Mouse (Mus musculus): ENCODE data around the gene Arcn1. TPM values are rescaled to one million over a fixed set of nuclear protein-coding genes. Genes with fewer than 3 reads are reported as not detected.
"Not testable (repeated sequence)": the region's sequence is repeated elsewhere in the genome, so short reads cannot be mapped to it uniquely, and the experiment has no call there.

Gene Arcn1
- polyA plus RNA-seq, 1 experiment from 2014 or later: 135 TPM

DNA sequence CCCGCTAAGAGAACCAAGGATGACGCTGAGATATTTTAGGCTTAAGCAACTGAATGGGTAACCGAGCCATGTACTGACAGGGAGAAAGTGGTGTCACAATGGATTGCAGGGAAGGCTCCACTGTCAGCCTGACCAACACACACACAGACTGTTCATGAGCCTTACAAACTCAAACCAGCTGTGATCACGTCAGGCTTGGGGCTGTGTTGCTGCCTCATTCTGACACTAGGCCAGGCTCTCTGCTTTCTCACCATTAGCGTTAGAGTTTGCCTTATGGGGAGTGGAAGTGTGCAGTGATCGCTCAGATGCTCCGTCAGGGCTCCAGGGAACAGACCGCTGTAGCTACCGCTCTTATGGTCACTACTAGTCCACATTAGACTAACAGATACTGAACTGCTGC is 25.2 kb upstream of the Arcn1 start:
- ATAC-seq (replicated peaks; ENCODE audit: low FRiP score, low read depth) (no peak), DNase-seq (ENCODE audit: low spot score) (no peak)
- no peaks in the 10 kb centered on the region for H3K27me3 ChIP-seq (ENCODE audit: insufficient read depth, low read length)
- no peak overlapping the region for H3K4me3 ChIP-seq (replicated peaks; ENCODE audit: low read depth, low read length)
- 83% methylated on average over 9 of the region's 9 CpGs for WGBS
- TF ChIP-seq CTCF (IDR thresholded peaks at IDR 0.05; ENCODE audit: low read depth): no peak
- H3K36me3 ChIP-seq (ENCODE audit: insufficient read depth, low read length): peaks cover 40% of the 10 kb centered on the region
- H3K9ac ChIP-seq (ENCODE audit: low read depth, low read length): no peak overlapping the region
- no peak overlapping the region for H3K27ac ChIP-seq
- no peak overlapping the region for H3K4me2 ChIP-seq (ENCODE audit: low read length)
- H3K9me3 ChIP-seq (replicated peaks; ENCODE audit: low read length): no peaks in the 10 kb centered on the region
- no peaks in the 10 kb centered on the region for H3K4me1 ChIP-seq (replicated peaks; ENCODE audit: insufficient read depth, low read length)

- ATAC-seq (replicated peaks; ENCODE audit: low FRiP score, low read depth) (peak; percentile 99), DNase-seq (ENCODE audit: low spot score) (peak; percentile 99)
- peak overlapping the region; percentile 91 for H3K9ac ChIP-seq (ENCODE audit: low read depth, low read length)
- H3K36me3 ChIP-seq (ENCODE audit: insufficient read depth, low read length): peaks cover 3% of the 10 kb centered on the region; the same call in 1 of the 2 replicates
- H3K27me3 ChIP-seq (ENCODE audit: insufficient read depth, low read length): no peaks in the 10 kb centered on the region
- peak overlapping the region; percentile 80 for H3K4me3 ChIP-seq (replicated peaks; ENCODE audit: low read depth, low read length)
- under 1% methylated on average over 41 of the region's 41 CpGs for WGBS
- H3K4me1 ChIP-seq (replicated peaks; ENCODE audit: insufficient read depth, low read length): no peaks in the 10 kb centered on the region
- peak; percentile 96 for TF ChIP-seq CTCF (IDR thresholded peaks at IDR 0.05; ENCODE audit: low read depth)
- H3K27ac ChIP-seq: peak overlapping the region; percentile 95
- no peaks in the 10 kb centered on the region for H3K9me3 ChIP-seq (replicated peaks; ENCODE audit: low read length)
- H3K4me2 ChIP-seq (ENCODE audit: low read length): peak overlapping the region; percentile 80
These were observed 5.4 kb upstream of the Arcn1 start for GRCm38 (mm10) chr9:44772750-44773651.

DNA sequence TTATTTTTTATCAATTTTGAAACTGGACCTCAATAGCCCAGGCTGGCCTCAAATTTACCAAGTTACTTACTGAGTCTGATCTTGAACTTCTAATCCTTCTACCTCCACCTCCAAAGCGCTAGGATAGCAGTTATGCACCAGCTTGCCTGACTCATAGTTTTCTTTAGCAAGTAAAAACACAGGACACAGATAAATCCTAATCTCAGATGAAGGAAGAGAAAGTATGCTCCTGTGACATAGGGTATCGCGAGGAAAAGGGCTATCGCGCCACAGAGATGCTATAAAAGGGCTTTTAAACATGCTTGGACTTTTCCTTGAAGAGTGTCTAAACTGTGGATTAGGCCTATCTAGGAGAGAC is 4.7 kb upstream of the Arcn1 start:
- peak overlapping the region; percentile 95; the same call in 1 of the 2 replicates for H3K27ac ChIP-seq
- DNase-seq (ENCODE audit: low spot score): no peak
- H3K36me3 ChIP-seq (ENCODE audit: insufficient read depth, low read length): peaks cover 3% of the 10 kb centered on the region; the same call in 1 of the 2 replicates
- H3K27me3 ChIP-seq (ENCODE audit: insufficient read depth, low read length): no peaks in the 10 kb centered on the region
- H3K4me2 ChIP-seq (ENCODE audit: low read length): no peak overlapping the region
- H3K4me3 ChIP-seq (replicated peaks; ENCODE audit: low read depth, low read length): no peak overlapping the region
- ATAC-seq (replicated peaks; ENCODE audit: low FRiP score, low read depth): no peak
- H3K9me3 ChIP-seq (replicated peaks; ENCODE audit: low read length): no peaks in the 10 kb centered on the region
- TF ChIP-seq CTCF (IDR thresholded peaks at IDR 0.05; ENCODE audit: low read depth): no peak
- WGBS: 28% methylated on average over 5 of the region's 5 CpGs
- H3K9ac ChIP-seq (ENCODE audit: low read depth, low read length): no peak overlapping the region
- no peaks in the 10 kb centered on the region for H3K4me1 ChIP-seq (replicated peaks; ENCODE audit: insufficient read depth, low read length)

- H3K27ac ChIP-seq: no peak overlapping the region
- no peak overlapping the region for H3K4me2 ChIP-seq (ENCODE audit: low read length)
- H3K27me3 ChIP-seq (ENCODE audit: insufficient read depth, low read length): no peaks in the 10 kb centered on the region
- H3K36me3 ChIP-seq (ENCODE audit: insufficient read depth, low read length): peaks cover 3% of the 10 kb centered on the region; the same call in 1 of the 2 replicates
- TF ChIP-seq CTCF (IDR thresholded peaks at IDR 0.05; ENCODE audit: low read depth): no peak; the same call in 1 of the 2 replicates
- WGBS: 94% methylated on average over 5 of the region's 5 CpGs
- DNase-seq (ENCODE audit: low spot score): no peak
- H3K4me3 ChIP-seq (replicated peaks; ENCODE audit: low read depth, low read length): no peak overlapping the region
- H3K9ac ChIP-seq (ENCODE audit: low read depth, low read length): no peak overlapping the region
- no peak for ATAC-seq (replicated peaks; ENCODE audit: low FRiP score, low read depth)
- no peaks in the 10 kb centered on the region for H3K9me3 ChIP-seq (replicated peaks; ENCODE audit: low read length)
- no peaks in the 10 kb centered on the region; the same call in 1 of the 2 replicates for H3K4me1 ChIP-seq (replicated peaks; ENCODE audit: insufficient read depth, low read length)
These were observed 3.7 kb upstream of the Arcn1 start for GRCm38 (mm10) chr9:44771376-44771775.

DNA sequence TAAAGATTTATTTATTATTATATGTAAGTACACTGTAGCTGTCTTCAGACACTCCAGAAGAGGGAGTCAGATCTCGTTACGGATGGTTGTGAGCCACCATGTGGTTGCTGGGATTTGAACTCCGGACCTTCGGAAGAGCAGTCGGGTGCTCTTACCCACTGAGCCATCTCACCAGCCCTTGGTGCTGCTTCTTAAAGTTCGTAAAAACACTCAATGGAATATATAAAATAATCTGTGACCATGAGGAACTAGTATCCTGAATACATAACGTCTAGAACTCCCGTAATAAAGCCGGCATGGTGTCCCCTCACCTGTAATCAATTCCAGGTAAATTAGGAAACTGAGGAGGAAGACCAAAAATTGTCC is 367 bp upstream of the Arcn1 start:
- H3K36me3 ChIP-seq (ENCODE audit: insufficient read depth, low read length); H3K27me3 ChIP-seq (ENCODE audit: insufficient read depth, low read length); DNase-seq (ENCODE audit: low spot score); ATAC-seq (replicated peaks; ENCODE audit: low FRiP score, low read depth); H3K9ac ChIP-seq (ENCODE audit: low read depth, low read length); H3K9me3 ChIP-seq (replicated peaks; ENCODE audit: low read length); H3K4me1 ChIP-seq (replicated peaks; ENCODE audit: insufficient read depth, low read length): not testable (repeated sequence)
- 39% methylated on average over 7 of the region's 9 CpGs for WGBS
- Histone ChIP-seq H3K4me3 (replicated peaks; ENCODE audit: low read depth, low read length) (peak overlapping the region; percentile 96; the same call in 1 of the 2 replicates), H3K4me2 (ENCODE audit: low read length) (peak overlapping the region; percentile 77; the same call in 1 of the 2 replicates), H3K27ac (0 out of 2 replicates have a peak overlapping the region, but pooled peaks have one; percentile 3)

DNA sequence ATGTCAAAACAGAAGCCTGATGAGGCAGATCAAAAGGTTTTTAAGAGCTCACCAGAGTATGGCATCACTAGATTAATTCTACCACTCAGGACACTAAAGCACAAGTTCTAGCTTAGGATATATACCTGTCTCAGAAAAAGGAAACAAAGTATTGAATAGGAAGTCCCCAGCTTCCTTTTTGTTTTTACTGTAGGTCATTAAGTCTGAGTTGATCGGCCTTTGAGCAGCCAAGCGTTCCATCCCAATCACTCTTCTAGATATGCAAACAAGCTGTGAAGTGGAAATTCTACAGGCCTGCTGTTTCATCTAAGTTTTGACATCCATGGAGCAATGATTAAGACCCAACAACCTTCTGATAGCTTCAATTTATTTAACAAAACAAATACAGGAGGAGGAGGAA is 6.8 kb downstream of the Arcn1 start:
- no peaks in the 10 kb centered on the region for H3K9me3 ChIP-seq (replicated peaks; ENCODE audit: low read length)
- H3K4me1 ChIP-seq (replicated peaks; ENCODE audit: insufficient read depth, low read length): peaks cover 4% of the 10 kb centered on the region; the same call in 1 of the 2 replicates
- H3K27ac ChIP-seq: no peak overlapping the region
- H3K4me2 ChIP-seq (ENCODE audit: low read length): no peak overlapping the region
- H3K4me3 ChIP-seq (replicated peaks; ENCODE audit: low read depth, low read length): no peak overlapping the region
- ATAC-seq (replicated peaks; ENCODE audit: low FRiP score, low read depth) (no peak), DNase-seq (ENCODE audit: low spot score) (no peak)
- H3K9ac ChIP-seq (ENCODE audit: low read depth, low read length): no peak overlapping the region
- no peak for TF ChIP-seq CTCF (IDR thresholded peaks at IDR 0.05; ENCODE audit: low read depth)
- 32% methylated on average over 2 of the region's 2 CpGs for WGBS
- H3K27me3 ChIP-seq (ENCODE audit: insufficient read depth, low read length): no peaks in the 10 kb centered on the region
- peaks cover 13% of the 10 kb centered on the region for H3K36me3 ChIP-seq (ENCODE audit: insufficient read depth, low read length)

Data from kidney, postnatal 0 days (tissue).